Mouse (Mus musculus) right cerebral cortex, adult 2 months (tissue): ENCODE measurements around the gene Pcolce.
"Not testable (repeated sequence)": the region's sequence is repeated elsewhere in the genome, so short reads cannot be mapped to it uniquely, and the experiment has no call there.

Source experiments
- DNase-seq, 2 experiments: peaks; one replicate each; pipeline ENCODE4 v3.0.0; 2021 to 2022; ENCODE audit warnings: low spot score in 2 of 2

Pcolce gene

GRCm38 (mm10) chr5:137629306-137629721 lies 15.7 kb upstream of the Pcolce start:
- DNase-seq, result no peak

- DNase-seq, result peak; percentile 98 to 100
These were observed 15.1 kb upstream of the Pcolce start, which contains the start of the genes Fbxo24, Lrch4 and Gm20605 for GRCm38 (mm10) chr5:137628498-137629305. Gene Fbxo24 (minus strand): TSS chr5:137629002. Gene Lrch4 (plus strand): TSS chr5:137629121. Gene Gm20605 (plus strand): TSS chr5:137629175.

- peak in 1 of 2 experiments; percentile 28 for DNase-seq
These were observed 14.4 kb upstream of the Pcolce start for GRCm38 (mm10) chr5:137627991-137628390.

GRCm38 (mm10) chr5:137623937-137624530 lies 10.4 kb upstream of the Pcolce start:
- no peak for DNase-seq

GRCm38 (mm10) chr5:137615347-137615746 lies 1.8 kb upstream of the Pcolce start:
- DNase-seq, result no peak

GRCm38 (mm10) chr5:137614921-137615320 lies 1.3 kb upstream of the Pcolce start:
- DNase-seq, result not testable (repeated sequence)

- no peak for DNase-seq
These were observed 508 bp downstream of the Pcolce start for GRCm38 (mm10) chr5:137613076-137613475.

GRCm38 (mm10) chr5:137611245-137611602 lies 2.4 kb downstream of the Pcolce start:
- DNase-seq, result no peak

- no peak for DNase-seq
These were observed 2.9 kb downstream of the Pcolce start for GRCm38 (mm10) chr5:137610548-137611244.

- no peak for DNase-seq
These were observed 3.5 kb downstream of the Pcolce start for GRCm38 (mm10) chr5:137610056-137610455.

- no peak for DNase-seq
These were observed 4.3 kb downstream of the Pcolce start for GRCm38 (mm10) chr5:137609292-137609691.

GRCm38 (mm10) chr5:137608654-137609190 lies 4.9 kb downstream of the Pcolce start:
- no peak for DNase-seq

GRCm38 (mm10) chr5:137607860-137608653 lies 5.5 kb downstream of the Pcolce start:
- no peak for DNase-seq

- DNase-seq, result no peak
These were observed 12.2 kb downstream of the Pcolce start for GRCm38 (mm10) chr5:137601365-137601729.

GRCm38 (mm10) chr5:137600619-137601364 lies 12.8 kb downstream of the Pcolce start, which contains the start of gene Mospd3:
Gene Mospd3 (minus strand): TSS chr5:137601058.
- peak; percentile 94 to 95 for DNase-seq

GRCm38 (mm10) chr5:137600281-137600618 lies 13.3 kb downstream of the Pcolce start:
- no peak for DNase-seq

GRCm38 (mm10) chr5:137599600-137599999 lies 14.0 kb downstream of the Pcolce start:
- no peak for DNase-seq

- DNase-seq, result no peak
These were observed 15.3 kb downstream of the Pcolce start for GRCm38 (mm10) chr5:137598100-137598826.

GRCm38 (mm10) chr5:137597625-137598024 lies 16.0 kb downstream of the Pcolce start:
- DNase-seq, result no peak
